In genomic region chr11:119989115-119989564, GRCm38 (mm10) we compare ENCODE assay signal across 8 mouse cellular contexts. TPM values are rescaled to one million over a fixed set of nuclear protein-coding genes. Genes with fewer than 3 reads are reported as not detected.
DNase-seq lines count a peak whose midpoint lies in the region; ATAC-seq lines count a peak whose summit lies in the region.

No protein-coding gene starts in this region.

- DNase-seq in gastrocnemius, adult 18-20 months (ENCODE audit: low spot score), result peak; percentile 35
- DNase-seq in gastrocnemius, postnatal 4 days (ENCODE audit: low spot score in 2 of 2), result no peak
- peak; percentile 51 to 69 for DNase-seq in adrenal gland, postnatal 36 days
- DNase-seq in heart, adult 18-20 months, result peak; percentile 50 to 53
- DNase-seq in kidney, postnatal 10 days, result peak; percentile 59
- DNase-seq in lung, postnatal 4 days, result peak; percentile 75 to 85
- DNase-seq in liver, embryonic 11.5 days (ENCODE audit: low spot score), result no peak
- no peak for DNase-seq in layer of hippocampus, postnatal 10 days (ENCODE audit: low spot score in 2 of 2)

- H3K4me2 ChIP-seq in liver, embryonic 11.5 days, result no peak overlapping the region

- ATAC-seq in liver, embryonic 11.5 days (replicated peaks; ENCODE audit: low FRiP score), result no peak

- H3K9me3 ChIP-seq in liver, embryonic 11.5 days (ENCODE audit: control insufficient read depth, low read length), result no peaks in the 10 kb centered on the region

- H3K9ac ChIP-seq in liver, embryonic 11.5 days (ENCODE audit: low read depth, low read length), result no peak overlapping the region

- 65% methylated on average over 10 of the region's 10 CpGs for WGBS in liver, embryonic 11.5 days

- H3K27ac ChIP-seq in liver, embryonic 11.5 days (ENCODE audit: low read depth, low read length), result no peak overlapping the region

- H3K4me1 ChIP-seq in liver, embryonic 11.5 days (replicated peaks; ENCODE audit: control insufficient read depth, insufficient read depth, low read length), result peaks cover 3% of the 10 kb centered on the region

- no peaks in the 10 kb centered on the region for H3K36me3 ChIP-seq in liver, embryonic 11.5 days (ENCODE audit: control insufficient read depth, insufficient read depth, low read length)

- H3K4me3 ChIP-seq in liver, embryonic 11.5 days (ENCODE audit: low read depth, low read length), result no peak overlapping the region

- H3K27me3 ChIP-seq in liver, embryonic 11.5 days (replicated peaks; ENCODE audit: control insufficient read depth, insufficient read depth, low read length), result no peaks in the 10 kb centered on the region

RNA-seq across cellular contexts. Expression of gene Baiap2, which starts 46.6 kb away (rescaled TPM):
- 1 to 10 TPM; 1.1 to 1.9 TPM for total RNA-seq in gastrocnemius, adult 18-20 months (2021)
- total RNA-seq in gastrocnemius, postnatal 4 days (2021), result 1 to 10 TPM; 8.1 to 8.5 TPM
- 10 to 100 TPM; 11.3 to 24.0 TPM for total RNA-seq in adrenal gland, postnatal 36 days (2021)
- 10 to 100 TPM in 1 of 2 experiments, 1 to 10 TPM in 1; 6.5 to 10.7 TPM for total RNA-seq in heart, adult 18-20 months (2021)
- polyA plus RNA-seq in liver, embryonic 11.5 days (2014; fragmentation: Nextera tagmentation; extraction: Ambion mirVana), result 9.7 and 10.2 TPM in 2 replicates
- 100 to 1,000 TPM in 1 of 2 experiments, 10 to 100 TPM in 1; 96.2 to 102 TPM for total RNA-seq in layer of hippocampus, postnatal 10 days (2021)

RNA-seq across cellular contexts. Expression of gene Aatk, which starts 57.8 kb away (rescaled TPM):
- 1 to 10 TPM; 3.2 to 3.6 TPM for total RNA-seq in gastrocnemius, adult 18-20 months (2021)
- 10 to 100 TPM; 25.9 to 29.2 TPM for total RNA-seq in gastrocnemius, postnatal 4 days (2021)
- total RNA-seq in adrenal gland, postnatal 36 days (2021), result 10 to 100 TPM in 1 of 2 experiments, 1 to 10 TPM in 1; 9.2 to 13.2 TPM
- 1 to 10 TPM; 3.8 to 4.3 TPM for total RNA-seq in heart, adult 18-20 months (2021)
- polyA plus RNA-seq in liver, embryonic 11.5 days (2014; fragmentation: Nextera tagmentation; extraction: Ambion mirVana), result 0.74 and 0.86 TPM in 2 replicates
- 100 to 1,000 TPM; 136 to 148 TPM for total RNA-seq in layer of hippocampus, postnatal 10 days (2021)

Comparison
In these comparisons a context has a peak if more than half of its experiments do, and no peak if none do; other contexts are left out.
1. DNase-seq: peak in gastrocnemius, adult 18-20 months (single experiment), adrenal gland, postnatal 36 days (2 of 2), heart, adult 18-20 months (2 of 2), kidney, postnatal 10 days (single experiment) and lung, postnatal 4 days (2 of 2); none in gastrocnemius, postnatal 4 days (0 of 2), liver, embryonic 11.5 days (single experiment) and layer of hippocampus, postnatal 10 days (0 of 2).
2. RNA of gene Aatk, which starts 57.8 kb away (total RNA-seq): 136 to 148 TPM in layer of hippocampus, postnatal 10 days; 25.9 to 29.2 TPM in gastrocnemius, postnatal 4 days, 9.2 to 13.2 TPM in adrenal gland, postnatal 36 days, 3.8 to 4.3 TPM in heart, adult 18-20 months and 3.2 to 3.6 TPM in gastrocnemius, adult 18-20 months; every median in the first group is over 4 times any median in the second.